Mouse (Mus musculus) stomach, postnatal 0 days (tissue): ENCODE data around the gene Ube2g2.

Experiments
- CTCF ChIP-seq: IDR thresholded peaks from 2 replicates; pipeline ENCODE4 v1.5.1; 2016; ENCODE audit warnings: antibody characterized with exemption, low read depth, mild to moderate bottlenecking, moderate library complexity
- EP300 ChIP-seq: optimal IDR thresholded peaks from 2 replicates; pipeline ENCODE3; 2016; ENCODE audit warnings: antibody characterized with exemption

DNA sequence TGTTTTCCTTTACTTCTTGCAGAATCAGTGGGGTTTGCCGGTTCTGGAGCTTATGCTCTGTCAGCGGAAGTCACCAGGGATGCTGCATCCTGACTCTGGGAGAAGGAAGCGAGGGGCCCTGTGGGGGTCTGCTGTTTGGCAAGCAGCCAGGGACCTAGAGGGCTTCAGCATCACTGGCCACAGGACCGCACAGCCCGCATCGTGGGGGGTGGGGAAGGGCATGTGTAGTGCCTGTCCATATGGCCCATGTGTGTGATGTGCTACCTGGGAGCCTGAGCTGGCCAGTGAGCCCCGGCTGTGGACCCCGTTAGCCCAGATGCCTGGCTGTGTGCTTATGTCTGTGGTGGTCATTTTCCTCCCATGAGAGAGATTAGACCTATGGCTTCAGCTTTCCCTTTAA lies 32.3 kb upstream of the Ube2g2 start:
- TF ChIP-seq EP300 (no peak), CTCF (no peak)
